Mouse (Mus musculus) liver, embryonic 14.5 days (tissue): ENCODE data around the gene Bbs1.

Source experiments
- CTCF ChIP-seq: IDR thresholded peaks from 2 replicates; pipeline ENCODE4 v1.5.1; 2016; ENCODE audit warnings: antibody characterized with exemption, low read depth, control low read depth
- EP300 ChIP-seq: IDR thresholded peaks from 2 replicates; pipeline ENCODE4 v1.6.1; 2016; ENCODE audit warnings: antibody characterized with exemption, low read depth

- TF ChIP-seq CTCF (no peak), EP300 (no peak)
Measured at GRCm38 (mm10) chr19:4943253-4943588, 36.8 kb upstream of the Bbs1 start.
